In the genomic region with DNA sequence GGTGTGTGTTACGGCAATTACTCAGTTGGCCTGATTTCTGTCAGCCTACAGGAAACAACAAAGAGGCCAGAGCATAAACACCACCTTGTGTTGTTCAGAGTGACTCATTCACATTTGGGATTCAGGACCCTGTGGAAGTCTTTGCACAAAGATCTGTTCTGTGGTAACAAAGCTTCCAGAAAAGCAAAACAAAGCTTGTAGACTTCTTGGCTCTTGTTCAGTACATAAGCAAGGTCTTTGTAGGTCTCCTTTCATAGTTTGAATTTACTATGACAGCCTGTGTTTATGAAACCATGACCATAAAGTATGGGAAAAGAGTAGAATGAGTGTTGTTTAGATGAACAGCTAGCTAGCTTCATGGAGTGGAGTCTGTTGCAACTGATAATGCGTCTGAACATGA, we compare ENCODE assay signal across 29 mouse cellular contexts.
DNase-seq lines count a peak whose midpoint lies in the region; ATAC-seq and TF ChIP-seq lines count a peak whose summit lies in the region.
"Had no signal": no experiment of that assay in that cellular context is flagged by ENCODE, and none has a peak within 500 bp of the region (broad histone marks: within the 10 kb centered on the region; RNA-seq: fewer than 3 reads in every experiment).

No protein-coding gene starts in this region.

- no peak overlapping the region for H3K4me3 ChIP-seq in kidney, postnatal 0 days (replicated peaks; ENCODE audit: low read depth, low read length)
- H3K4me3 ChIP-seq in lung, embryonic 15.5 days = no peak overlapping the region
- no peak overlapping the region for H3K4me3 ChIP-seq in lung, postnatal 0 days (ENCODE audit: low read depth, low read length)
- H3K4me3 ChIP-seq: embryonic facial prominence, embryonic 12.5 days; embryonic facial prominence, embryonic 15.5 days; erythroblast, embryonic 14.5 days; forebrain, embryonic 10.5 days; forebrain, embryonic 12.5 days had no signal

- no peak overlapping the region for H3K9ac ChIP-seq in kidney, postnatal 0 days (ENCODE audit: low read depth, low read length)
- H3K9ac ChIP-seq in lung, embryonic 15.5 days = no peak overlapping the region
- H3K9ac ChIP-seq in lung, postnatal 0 days (replicated peaks; ENCODE audit: low read depth) = no peak overlapping the region
- H3K9ac ChIP-seq: embryonic facial prominence, embryonic 12.5 days; embryonic facial prominence, embryonic 15.5 days; forebrain, embryonic 12.5 days; forebrain, postnatal 0 days had no signal

- H3K27ac ChIP-seq in kidney, postnatal 0 days = no peak overlapping the region
- H3K27ac ChIP-seq in lung, embryonic 15.5 days = peak overlapping the region; percentile 47; the same call in 1 of the 2 replicates
- H3K27ac ChIP-seq in lung, postnatal 0 days (ENCODE audit: low read length) = no peak overlapping the region
- H3K27ac ChIP-seq: embryonic facial prominence, embryonic 12.5 days; embryonic facial prominence, embryonic 15.5 days; forebrain, embryonic 10.5 days; forebrain, embryonic 12.5 days had no signal

- no peaks in the 10 kb centered on the region for H3K9me3 ChIP-seq in kidney, postnatal 0 days (replicated peaks; ENCODE audit: low read length)
- H3K9me3 ChIP-seq in lung, embryonic 15.5 days = no peaks in the 10 kb centered on the region
- no peaks in the 10 kb centered on the region for H3K9me3 ChIP-seq in lung, postnatal 0 days (ENCODE audit: low read length)
- H3K9me3 ChIP-seq: embryonic facial prominence, embryonic 12.5 days; embryonic facial prominence, embryonic 15.5 days; forebrain, embryonic 10.5 days; forebrain, embryonic 12.5 days had no signal

- peak; percentile 28 for DNase-seq in kidney, postnatal 0 days (ENCODE audit: low spot score)
- DNase-seq in kidney, adult 11 months = no peak
- DNase-seq in lung, postnatal 10 days = no peak
- DNase-seq in lung, postnatal 0 days (ENCODE audit: low spot score) = no peak
- no peak for DNase-seq in lung, postnatal 36 days
- DNase-seq in Muller cell, postnatal 12 days (ENCODE audit: inconsistent ontology term) = peak; percentile 63
- no peak for DNase-seq in frontal cortex, adult 2 months (ENCODE audit: extremely low spot score in 1 of 2, low spot score in 1 of 2)
- DNase-seq: adrenal gland, adult 2 months; adrenal gland, postnatal 10 days; adrenal gland, postnatal 25 days; B cell, adult 2 months; cerebellum, adult 11 months; cerebellum, adult 18-20 months; cerebellum, adult 8-10 months; cerebellum, adult 9-11 months; cerebellum, postnatal 14 days; cerebellum, postnatal 36 days; embryo, embryonic 11 days; forebrain, postnatal 0 days had no signal

- no peaks in the 10 kb centered on the region for H3K4me1 ChIP-seq in kidney, postnatal 0 days (replicated peaks; ENCODE audit: insufficient read depth, low read length)
- 0 out of 2 replicates have a peak, but pooled peaks cover 3% of the 10 kb centered on the region for H3K4me1 ChIP-seq in lung, embryonic 15.5 days
- no peaks in the 10 kb centered on the region; the same call in 1 of the 2 replicates for H3K4me1 ChIP-seq in lung, postnatal 0 days (ENCODE audit: insufficient read depth, low read depth, low read length)
- H3K4me1 ChIP-seq: embryonic facial prominence, embryonic 12.5 days; embryonic facial prominence, embryonic 15.5 days had no signal

- no peaks in the 10 kb centered on the region for H3K27me3 ChIP-seq in kidney, postnatal 0 days (ENCODE audit: insufficient read depth, low read length)
- no peaks in the 10 kb centered on the region for H3K27me3 ChIP-seq in lung, embryonic 15.5 days
- H3K27me3 ChIP-seq in lung, postnatal 0 days (replicated peaks; ENCODE audit: insufficient read depth, low read length) = no peaks in the 10 kb centered on the region
- H3K27me3 ChIP-seq: CH12.LX; embryonic facial prominence, embryonic 12.5 days; embryonic facial prominence, embryonic 15.5 days; forebrain, embryonic 12.5 days had no signal

- no peak for ATAC-seq in kidney, postnatal 0 days (replicated peaks; ENCODE audit: low FRiP score, low read depth)
- peak; percentile 64; the same call in 1 of the 2 replicates for ATAC-seq in lung, embryonic 15.5 days (ENCODE audit: borderline replicate concordance, extremely low read depth, low FRiP score, low TSS enrichment)
- ATAC-seq in lung, postnatal 0 days = 0 out of 2 replicates have a peak, but pooled peaks have one; percentile 21
- ATAC-seq: CD4-positive, CD25-positive, alpha-beta regulatory T cell, adult 4 months; forebrain, embryonic 14.5 days; forebrain, postnatal 0 days had no signal

- H3K36me3 ChIP-seq in kidney, postnatal 0 days (ENCODE audit: insufficient read depth, low read length) = no peaks in the 10 kb centered on the region
- no peaks in the 10 kb centered on the region for H3K36me3 ChIP-seq in lung, embryonic 15.5 days
- H3K36me3 ChIP-seq in lung, postnatal 0 days (ENCODE audit: insufficient read depth, low read length) = no peaks in the 10 kb centered on the region
- H3K36me3 ChIP-seq: embryonic facial prominence, embryonic 12.5 days; embryonic facial prominence, embryonic 15.5 days; forebrain, embryonic 10.5 days; forebrain, embryonic 12.5 days; G1E had no signal

- H3K4me2 ChIP-seq in kidney, postnatal 0 days (ENCODE audit: low read length) = no peak overlapping the region
- H3K4me2 ChIP-seq in lung, embryonic 15.5 days = no peak overlapping the region; the same call in 1 of the 2 replicates
- H3K4me2 ChIP-seq in lung, postnatal 0 days (replicated peaks; ENCODE audit: low read depth, low read length) = no peak overlapping the region
- H3K4me2 ChIP-seq: embryonic facial prominence, embryonic 12.5 days; embryonic facial prominence, embryonic 15.5 days; forebrain, embryonic 12.5 days had no signal

- WGBS in kidney, postnatal 0 days = 85% methylated on average over 2 of the region's 2 CpGs
- WGBS in lung, embryonic 15.5 days = 53% methylated on average over 2 of the region's 2 CpGs
- 62% methylated on average over 2 of the region's 2 CpGs for WGBS in lung, postnatal 0 days

- no peak for TF ChIP-seq CTCF in kidney, postnatal 0 days (IDR thresholded peaks at IDR 0.05; ENCODE audit: low read depth)
- no peak for TF ChIP-seq CTCF in lung, postnatal 0 days (IDR thresholded peaks at IDR 0.05)

- no peak for TF ChIP-seq EP300 in lung, postnatal 0 days (IDR thresholded peaks at IDR 0.05)

Comparison
In these comparisons a context has a peak if more than half of its experiments do, and no peak if none do; other contexts are left out.
1. DNase-seq: peak in kidney, postnatal 0 days (single experiment) and Muller cell, postnatal 12 days (single experiment); none in kidney, adult 11 months (single experiment), lung, postnatal 10 days (single experiment), lung, postnatal 0 days (single experiment), lung, postnatal 36 days (single experiment) and frontal cortex, adult 2 months (0 of 2).